Mouse (Mus musculus): ENCODE measurements around the gene S100pbp.

DNA sequence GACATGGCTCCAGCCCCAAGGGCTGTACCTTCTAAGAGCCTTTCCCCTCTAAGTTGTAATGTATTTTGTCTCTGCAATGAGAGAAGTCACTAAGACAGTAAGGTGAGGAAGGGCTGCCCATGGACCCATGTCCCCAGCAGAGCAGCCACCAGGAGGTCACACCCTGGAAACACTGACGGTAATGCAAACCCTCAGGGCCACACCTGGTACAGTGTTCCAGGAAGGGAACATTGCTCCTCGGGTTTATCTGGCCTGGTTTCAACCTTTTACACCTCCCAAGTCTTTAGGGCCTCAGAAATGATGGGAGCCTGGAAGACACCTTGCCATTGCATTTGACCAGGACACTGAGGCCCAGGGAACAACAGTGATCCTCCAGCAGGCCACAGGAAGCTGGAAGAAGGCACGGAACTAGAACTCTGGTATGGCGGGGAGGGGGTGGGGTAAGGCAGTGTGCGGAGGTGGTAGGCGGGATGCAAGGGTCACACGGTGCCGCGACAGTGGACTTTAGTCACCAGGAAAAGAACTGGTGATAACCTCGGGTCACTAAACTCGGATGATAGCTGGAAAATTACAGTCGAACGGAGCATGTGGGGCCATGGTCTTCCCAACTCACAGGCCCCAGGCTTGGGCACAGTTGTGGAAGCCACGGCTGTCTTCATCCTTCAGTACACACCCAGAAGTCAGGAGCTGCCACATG is 87.2 kb downstream of the S100pbp start:
- TF ChIP-seq POLR2A (IDR thresholded peaks at IDR 0.05; ENCODE audit: borderline replicate concordance, insufficient read depth, low read length) (no peak), CTCF (IDR thresholded peaks at IDR 0.05; ENCODE audit: borderline replicate concordance, insufficient read depth, low read depth, low read length) (no peak)
